Mouse (Mus musculus) retina, postnatal 7 days (tissue): ENCODE data around the gene Fbxl12.
"Not testable (repeated sequence)": the region's sequence is repeated elsewhere in the genome, so short reads cannot be mapped to it uniquely, and the experiment has no call there.

Experiments
- DNase-seq: peaks from one replicate; pipeline ENCODE4 v3.0.0-alpha.2; 2012; ENCODE audit warnings: low read depth, low spot score

Fbxl12 gene

GRCm38 (mm10) chr9:20652260-20652658 lies 7.7 kb upstream of the Fbxl12 start:
- no peak for DNase-seq

- DNase-seq: peak; percentile 97
These were observed 7.2 kb upstream of the Fbxl12 start, which contains the start of gene Pin1 for GRCm38 (mm10) chr9:20651602-20652259. Pin1 (plus strand) TSS chr9:20652095.

- DNase-seq: no peak
These were observed 554 bp upstream of the Fbxl12 start for GRCm38 (mm10) chr9:20645121-20645520.

- no peak for DNase-seq
These were observed 786 bp downstream of the Fbxl12 start for GRCm38 (mm10) chr9:20643781-20644180.

GRCm38 (mm10) chr9:20642896-20643466 lies 1.6 kb downstream of the Fbxl12 start:
- DNase-seq: peak; percentile 61

DNA sequence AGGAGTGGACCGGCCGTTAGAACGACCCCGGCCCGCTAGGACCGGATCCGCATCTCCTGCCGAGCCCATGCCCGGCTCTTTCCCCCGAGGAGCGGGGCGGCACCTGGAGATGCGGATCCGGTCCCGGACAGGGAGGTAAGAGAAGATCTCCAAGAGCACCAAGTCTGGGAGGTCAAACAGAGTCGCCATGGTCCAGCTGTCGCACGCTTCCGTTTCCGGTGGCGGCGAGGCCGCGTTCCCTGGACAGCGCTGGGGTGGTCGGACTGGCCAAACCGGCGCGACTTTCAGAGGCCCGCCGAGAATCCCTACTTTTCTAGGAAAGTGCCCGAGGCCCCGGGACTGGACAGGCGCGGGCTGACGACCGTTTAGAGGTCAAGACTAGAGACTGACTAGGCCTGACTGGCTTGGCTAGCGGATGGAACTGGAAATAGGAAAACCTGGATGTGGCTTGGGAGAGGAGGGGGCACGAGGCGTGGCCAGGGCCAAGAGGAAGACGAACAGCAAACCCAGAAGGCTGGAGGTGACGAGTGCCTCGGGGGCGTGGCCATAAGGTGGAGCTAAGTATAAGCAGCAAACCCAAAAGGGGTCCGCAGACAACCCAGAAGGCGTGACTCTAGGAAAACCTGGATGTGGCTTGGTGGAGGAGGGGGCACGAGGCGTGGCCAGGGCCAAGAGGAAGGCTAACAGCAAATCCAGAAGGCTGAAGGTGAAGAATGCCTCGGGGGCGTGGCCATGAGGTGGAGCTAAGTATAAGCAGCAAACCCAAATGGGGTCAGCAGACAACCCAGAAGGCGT lies 2.3 kb downstream of the Fbxl12 start, which contains the start of gene Ubl5:
Gene Ubl5 (plus strand): TSS at position 778 of the 795 bp plus-strand sequence.
- DNase-seq: peak; percentile 66

DNA sequence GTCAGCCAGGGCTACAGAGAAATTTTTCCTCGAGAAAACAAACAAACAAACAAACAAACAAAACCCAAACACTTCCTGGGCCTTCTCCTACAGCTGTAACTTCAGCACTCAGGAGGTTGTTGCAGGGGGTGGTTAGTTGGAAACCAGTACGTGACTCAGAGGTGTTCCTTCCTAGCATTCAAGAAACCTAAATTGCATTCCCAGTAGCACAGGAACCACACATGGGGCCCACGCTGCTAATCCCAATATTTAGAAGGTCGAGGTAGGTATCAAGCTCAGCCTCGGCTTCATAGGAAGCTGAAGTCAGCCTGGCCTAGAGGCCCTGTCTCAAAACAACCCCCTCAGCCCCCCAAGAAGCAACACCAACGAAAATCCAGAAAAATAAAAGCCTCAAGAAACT lies 3.1 kb downstream of the Fbxl12 start:
- no peak for DNase-seq

DNA sequence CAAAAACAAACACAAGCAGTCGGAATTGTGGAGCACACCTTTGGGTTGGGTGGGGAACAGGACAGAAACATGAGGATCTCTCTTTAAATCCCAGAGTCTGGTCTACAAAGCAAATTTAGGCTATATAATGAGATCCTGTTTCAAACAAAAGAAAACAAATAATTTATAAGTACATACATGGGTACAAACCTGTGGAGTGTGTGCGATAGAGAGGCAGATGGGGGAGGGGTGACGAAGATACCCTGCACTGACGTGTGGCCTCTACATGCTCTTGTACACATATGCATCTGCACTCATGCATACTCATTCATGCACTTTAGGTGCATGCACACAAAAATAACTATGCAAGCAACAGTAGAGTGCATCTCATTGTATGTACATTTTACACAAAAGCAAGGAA lies 5.1 kb downstream of the Fbxl12 start:
- no peak for DNase-seq

DNA sequence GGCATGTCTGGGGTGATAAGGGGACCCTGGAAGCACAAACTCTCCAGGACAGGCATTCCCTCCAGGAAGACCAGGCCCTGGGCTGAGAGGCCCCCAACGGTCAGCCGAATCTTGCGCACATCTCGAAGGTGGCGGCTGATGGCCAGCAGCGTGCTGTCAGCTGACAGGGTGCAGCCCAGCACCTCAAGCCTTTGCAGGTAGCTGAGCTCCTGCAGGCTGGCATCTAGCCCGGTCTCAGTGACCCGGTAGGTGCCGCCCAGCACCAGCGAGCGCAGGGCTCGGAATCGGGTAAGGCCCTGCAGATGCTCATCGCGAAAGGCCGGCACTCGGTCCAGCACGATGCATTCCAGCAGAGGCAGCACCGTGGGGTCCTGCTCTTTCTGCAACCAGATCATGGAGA lies 6.0 kb downstream of the Fbxl12 start:
- no peak for DNase-seq

- no peak for DNase-seq
These were observed 7.8 kb downstream of the Fbxl12 start for GRCm38 (mm10) chr9:20636790-20637189.

- no peak for DNase-seq
These were observed 8.3 kb downstream of the Fbxl12 start for GRCm38 (mm10) chr9:20636256-20636655.

- not testable (repeated sequence) for DNase-seq
These were observed 8.9 kb downstream of the Fbxl12 start for GRCm38 (mm10) chr9:20635676-20636075.

GRCm38 (mm10) chr9:20631332-20631731 lies 13.2 kb downstream of the Fbxl12 start:
- DNase-seq: no peak

DNA sequence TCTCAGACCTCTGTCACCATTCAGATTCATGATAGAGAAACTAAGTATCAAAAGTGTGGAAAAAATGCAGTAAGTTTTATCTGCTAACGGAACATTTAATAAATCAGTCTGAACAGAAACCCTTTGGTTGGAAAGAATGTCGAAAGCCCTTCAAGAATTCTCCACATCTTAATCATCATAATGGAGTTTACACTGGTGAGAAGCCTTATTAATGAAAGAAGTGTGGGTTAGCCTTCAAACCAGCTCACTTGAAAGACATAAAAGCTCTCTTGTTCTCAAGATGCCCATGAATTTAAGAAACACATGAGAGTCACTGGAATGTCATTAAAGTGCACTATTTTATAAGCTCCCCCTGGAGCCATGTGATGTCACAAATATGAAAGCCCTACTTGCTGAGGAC lies 27.9 kb downstream of the Fbxl12 start:
- no peak for DNase-seq

DNA sequence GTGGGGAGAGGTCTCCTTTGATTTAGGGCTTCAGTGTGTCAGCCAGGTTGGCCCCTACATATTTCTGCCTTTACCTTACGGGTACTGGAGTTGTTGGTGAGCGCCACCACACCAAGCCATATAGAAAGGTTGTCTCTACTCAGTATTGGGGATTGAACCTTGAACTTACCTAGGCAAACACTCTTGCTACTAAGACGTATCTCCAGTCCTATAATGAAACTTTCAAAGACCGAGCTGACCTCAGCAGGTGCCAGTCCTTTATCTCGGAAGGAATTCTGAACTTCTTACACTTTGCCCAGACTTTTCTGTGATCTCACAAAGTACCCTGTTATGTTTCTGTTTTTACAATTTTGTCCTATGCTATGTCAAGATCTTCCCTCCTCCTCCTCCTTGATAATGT lies 32.6 kb downstream of the Fbxl12 start:
- DNase-seq: no peak

DNA sequence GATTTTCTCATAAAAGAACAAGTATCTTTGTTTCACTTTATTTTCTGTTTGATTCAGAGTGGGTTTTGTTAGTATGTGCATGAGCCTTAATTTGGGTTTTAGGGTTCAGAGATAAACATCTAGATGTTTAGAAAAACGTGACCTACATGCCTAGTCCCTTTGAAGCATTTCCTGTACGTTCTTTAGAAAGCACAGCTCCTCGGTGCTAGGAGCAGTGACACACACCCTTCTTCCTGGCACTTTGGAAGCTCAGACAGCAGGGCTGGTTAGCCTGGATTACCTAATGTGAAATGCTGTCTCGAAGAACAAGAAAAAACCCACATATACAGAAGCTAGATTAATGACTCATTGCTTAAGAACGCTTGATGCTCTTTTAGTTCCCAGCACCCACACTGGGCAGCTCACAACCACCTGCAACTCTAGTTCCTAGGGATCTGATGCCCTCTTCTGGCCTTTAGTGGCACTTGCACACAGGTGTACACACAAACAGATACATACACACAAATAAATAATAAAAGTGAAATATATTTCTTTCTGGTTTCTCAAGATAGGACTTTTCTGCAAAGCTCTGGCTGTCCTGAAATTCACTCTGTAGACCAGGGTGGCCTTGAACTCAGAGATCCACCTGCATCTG lies 34.6 kb downstream of the Fbxl12 start:
- DNase-seq: no peak

- DNase-seq: peak; percentile 89
These were observed 37.2 kb downstream of the Fbxl12 start for GRCm38 (mm10) chr9:20607100-20607974.

DNA sequence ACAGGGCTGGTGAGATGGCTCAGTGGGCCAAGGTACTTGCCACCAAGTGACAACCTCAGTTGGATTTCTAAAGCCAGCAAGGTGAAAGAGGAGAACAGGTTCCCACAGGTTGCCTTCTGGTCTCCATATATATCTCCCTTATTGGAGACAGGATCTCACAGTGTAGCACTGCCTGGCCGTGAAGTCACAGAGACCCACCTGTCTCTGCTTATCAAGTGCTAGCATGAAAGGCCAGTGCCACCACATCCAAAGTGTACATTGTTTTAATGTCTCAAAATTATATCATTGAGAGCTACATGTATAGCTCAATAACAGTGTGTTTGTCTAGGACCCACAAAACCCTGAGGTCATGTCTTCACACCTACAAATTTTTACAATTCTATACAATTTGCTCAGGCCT lies 38.3 kb downstream of the Fbxl12 start:
- no peak for DNase-seq

DNA sequence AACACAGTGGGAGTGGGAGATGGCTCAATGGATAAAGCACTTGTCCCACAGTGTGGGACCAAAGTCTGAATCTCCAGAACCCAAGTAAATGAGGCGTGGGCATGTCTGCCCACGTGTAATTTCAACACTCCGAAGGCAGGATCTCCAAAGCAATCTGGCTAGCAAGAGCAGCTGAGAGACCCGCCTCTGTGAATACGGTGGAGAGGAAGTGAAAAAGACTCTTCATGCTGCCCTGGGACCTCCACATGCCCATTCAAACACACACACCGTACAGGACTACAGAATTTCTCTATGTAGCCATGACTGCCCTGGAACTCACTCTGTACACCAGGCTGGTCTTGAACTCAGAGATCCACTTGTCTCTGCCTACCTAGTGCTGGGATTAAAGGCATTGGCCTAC lies 43.3 kb downstream of the Fbxl12 start:
- DNase-seq: no peak

DNA sequence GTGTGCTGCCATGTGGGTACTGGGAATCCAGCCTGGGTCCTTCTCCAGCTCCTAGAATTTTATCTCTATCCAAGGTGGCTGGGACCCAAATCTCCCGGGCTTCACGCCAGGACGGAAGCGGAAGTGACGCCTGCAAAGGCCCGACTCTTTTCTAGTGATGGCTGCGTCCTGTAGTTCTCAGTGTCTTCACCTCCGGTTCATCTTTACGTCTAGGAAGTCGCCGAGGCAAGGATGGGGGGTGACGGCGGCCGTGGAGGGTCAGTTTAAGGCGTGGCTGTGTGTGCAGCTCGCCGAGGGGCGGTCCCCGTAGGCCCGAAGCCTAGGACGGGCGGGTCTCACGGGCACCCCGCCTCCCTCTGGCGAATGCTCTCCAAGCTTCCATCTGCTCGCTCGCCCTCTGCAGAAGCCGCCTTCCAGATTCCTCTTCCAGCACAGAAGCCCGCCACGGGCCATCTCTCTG lies 63.4 kb downstream of the Fbxl12 start, which contains the start of gene Zfp846:
Gene Zfp846 (plus strand): TSS at position 117 of the 460 bp plus-strand sequence.
- DNase-seq: peak; percentile 95

DNA sequence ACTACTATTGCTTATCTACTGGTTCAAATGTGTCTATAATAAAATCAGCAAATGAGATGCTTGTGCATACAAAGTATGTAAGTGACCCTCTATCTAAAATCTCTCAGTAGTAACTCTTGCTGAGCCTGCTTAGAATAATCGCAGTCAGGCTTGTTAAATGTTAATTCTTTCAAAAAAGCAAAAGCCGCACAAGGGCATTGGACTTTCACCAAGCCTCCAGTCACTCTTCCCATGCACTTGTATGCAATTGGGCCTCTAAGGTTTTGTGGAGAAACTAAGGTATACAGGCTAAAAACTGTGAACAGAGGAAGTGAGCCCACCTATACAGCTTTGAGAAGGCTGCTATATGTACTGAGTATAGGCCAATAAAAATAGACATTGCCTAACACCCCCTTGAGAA lies 68.0 kb downstream of the Fbxl12 start:
- no peak for DNase-seq
